Mouse (Mus musculus): Measurements from ENCODE around the gene Fam8a1. TPM values are rescaled to one million over a fixed set of nuclear protein-coding genes. Genes with fewer than 3 reads are reported as not detected.

Fam8a1 gene
- polyA plus RNA-seq, 1 experiment, result 48.9 TPM

DNA sequence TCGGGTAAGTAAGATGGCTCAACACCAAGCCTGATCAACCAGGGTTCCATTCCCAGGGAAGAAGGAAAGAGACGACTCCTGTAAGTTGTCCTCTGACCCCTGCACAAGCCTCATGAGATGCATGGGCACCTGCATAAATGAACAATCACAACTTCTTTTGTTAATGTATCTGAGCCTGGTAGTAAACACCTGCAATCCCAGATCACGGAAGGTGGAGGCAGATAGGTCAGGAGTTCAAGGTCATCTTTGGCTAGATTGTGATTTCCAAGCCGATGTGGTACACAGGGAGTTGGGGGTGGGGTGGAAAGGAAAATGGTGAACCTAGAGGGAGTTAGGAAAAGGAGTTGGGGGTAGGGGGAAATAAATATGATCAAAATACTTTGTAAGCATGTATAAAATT is 36.5 kb upstream of the Fam8a1 start:
- TF ChIP-seq CTCF (IDR thresholded peaks at IDR 0.05; ENCODE audit: low read depth, low read length), result no peak
- TF ChIP-seq POLR2A (IDR thresholded peaks at IDR 0.05; ENCODE audit: insufficient read depth, low read length), result no peak
- TF ChIP-seq EP300 (IDR thresholded peaks at IDR 0.05; ENCODE audit: insufficient read depth, low read depth, low read length), result no peak
- no peaks in the 10 kb centered on the region for H3K36me3 ChIP-seq (ENCODE audit: control insufficient read depth, insufficient read depth, low read length, poor library complexity, severe bottlenecking)
- H3K9ac ChIP-seq (ENCODE audit: low read depth, poor library complexity, severe bottlenecking), result no peak overlapping the region
- H3K27me3 ChIP-seq (ENCODE audit: control insufficient read depth, insufficient read depth, low read length, poor library complexity, severe bottlenecking), result no peaks in the 10 kb centered on the region
- no peak overlapping the region for H3K4me3 ChIP-seq (ENCODE audit: low read depth, low read length)
- no peaks in the 10 kb centered on the region for H3K4me1 ChIP-seq (ENCODE audit: control insufficient read depth, insufficient read depth, low read length)
- no peak overlapping the region for H3K27ac ChIP-seq (ENCODE audit: insufficient read depth, low read length)
- H3K9me3 ChIP-seq (replicated peaks; ENCODE audit: control insufficient read depth, insufficient read depth, low read length, poor library complexity, severe bottlenecking), result no peaks in the 10 kb centered on the region

DNA sequence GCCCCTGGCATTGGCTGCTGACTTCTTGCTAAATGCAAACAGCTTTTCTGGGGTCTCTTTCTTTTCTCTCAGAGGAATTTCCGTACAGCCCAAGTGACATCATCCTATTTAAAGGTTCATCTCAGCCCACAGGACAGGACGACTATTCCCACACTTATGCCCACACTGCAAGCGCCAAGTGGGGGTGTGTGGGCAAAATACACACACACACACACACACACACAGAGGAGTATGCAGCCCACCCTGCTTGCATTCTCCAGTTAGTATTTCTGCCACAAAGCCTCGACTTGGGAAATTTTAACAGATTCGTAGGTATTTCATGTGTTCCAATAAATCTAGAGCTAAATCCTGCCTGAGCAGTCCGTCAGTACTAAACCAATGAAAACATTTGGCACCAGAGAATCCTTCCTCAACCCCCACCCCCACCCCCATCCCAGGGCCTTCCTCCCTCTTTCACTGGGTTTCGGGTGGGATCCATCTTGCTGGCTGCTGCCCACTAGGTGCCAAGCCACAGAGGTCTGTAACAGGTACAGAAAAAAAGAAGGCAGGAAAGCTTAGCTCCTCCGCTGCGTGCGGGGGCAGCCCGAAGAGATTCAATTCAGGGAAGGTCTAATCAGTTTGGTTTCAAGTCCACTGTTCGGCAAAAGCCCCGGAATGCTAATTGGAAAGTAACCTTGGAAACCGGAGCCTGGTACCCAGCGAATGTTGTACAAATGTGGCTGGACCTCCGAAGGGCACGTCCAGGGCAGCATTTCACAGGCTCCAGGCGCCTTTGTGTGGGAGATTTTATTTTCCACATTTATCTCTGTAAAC is 35.8 kb upstream of the Fam8a1 start:
- H3K27me3 ChIP-seq (ENCODE audit: control insufficient read depth, insufficient read depth, low read length, poor library complexity, severe bottlenecking), result no peaks in the 10 kb centered on the region
- H3K27ac ChIP-seq (ENCODE audit: insufficient read depth, low read length), result no peak overlapping the region
- H3K4me3 ChIP-seq (ENCODE audit: low read depth, low read length), result no peak overlapping the region
- H3K9me3 ChIP-seq (replicated peaks; ENCODE audit: control insufficient read depth, insufficient read depth, low read length, poor library complexity, severe bottlenecking), result no peaks in the 10 kb centered on the region
- TF ChIP-seq CTCF (IDR thresholded peaks at IDR 0.05; ENCODE audit: low read depth, low read length), result no peak
- TF ChIP-seq POLR2A (IDR thresholded peaks at IDR 0.05; ENCODE audit: insufficient read depth, low read length), result no peak
- TF ChIP-seq EP300 (IDR thresholded peaks at IDR 0.05; ENCODE audit: insufficient read depth, low read depth, low read length), result no peak
- H3K4me1 ChIP-seq (ENCODE audit: control insufficient read depth, insufficient read depth, low read length), result no peaks in the 10 kb centered on the region
- H3K9ac ChIP-seq (ENCODE audit: low read depth, poor library complexity, severe bottlenecking), result no peak overlapping the region
- H3K36me3 ChIP-seq (ENCODE audit: control insufficient read depth, insufficient read depth, low read length, poor library complexity, severe bottlenecking), result no peaks in the 10 kb centered on the region

DNA sequence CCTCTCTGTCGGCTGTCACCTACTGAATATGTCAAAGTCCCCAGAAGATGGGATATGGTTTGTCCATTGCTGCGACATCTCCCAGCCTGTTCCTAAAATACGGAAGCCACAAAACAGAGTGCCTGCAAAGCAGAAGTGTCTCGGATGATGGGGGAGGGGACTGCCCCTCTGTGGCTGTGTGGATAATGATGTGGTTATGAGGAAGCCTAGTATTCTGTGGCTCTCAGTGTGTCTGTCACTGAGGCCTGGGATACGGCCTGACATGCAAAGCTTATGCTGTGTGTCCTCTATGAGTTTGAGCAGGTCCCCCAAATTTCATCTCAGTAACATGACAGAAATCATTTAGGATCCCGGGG is 35.2 kb upstream of the Fam8a1 start:
- Histone ChIP-seq H3K4me1 (ENCODE audit: control insufficient read depth, insufficient read depth, low read length) (no peaks in the 10 kb centered on the region), H3K27me3 (ENCODE audit: control insufficient read depth, insufficient read depth, low read length, poor library complexity, severe bottlenecking) (no peaks in the 10 kb centered on the region), H3K4me3 (ENCODE audit: low read depth, low read length) (no peak overlapping the region), H3K9ac (ENCODE audit: low read depth, poor library complexity, severe bottlenecking) (no peak overlapping the region), H3K27ac (ENCODE audit: insufficient read depth, low read length) (no peak overlapping the region), H3K36me3 (ENCODE audit: control insufficient read depth, insufficient read depth, low read length, poor library complexity, severe bottlenecking) (no peaks in the 10 kb centered on the region), H3K9me3 (replicated peaks; ENCODE audit: control insufficient read depth, insufficient read depth, low read length, poor library complexity, severe bottlenecking) (no peaks in the 10 kb centered on the region)
- no peak for TF ChIP-seq CTCF (IDR thresholded peaks at IDR 0.05; ENCODE audit: low read depth, low read length)
- no peak for TF ChIP-seq EP300 (IDR thresholded peaks at IDR 0.05; ENCODE audit: insufficient read depth, low read depth, low read length)
- TF ChIP-seq POLR2A (IDR thresholded peaks at IDR 0.05; ENCODE audit: insufficient read depth, low read length), result no peak

DNA sequence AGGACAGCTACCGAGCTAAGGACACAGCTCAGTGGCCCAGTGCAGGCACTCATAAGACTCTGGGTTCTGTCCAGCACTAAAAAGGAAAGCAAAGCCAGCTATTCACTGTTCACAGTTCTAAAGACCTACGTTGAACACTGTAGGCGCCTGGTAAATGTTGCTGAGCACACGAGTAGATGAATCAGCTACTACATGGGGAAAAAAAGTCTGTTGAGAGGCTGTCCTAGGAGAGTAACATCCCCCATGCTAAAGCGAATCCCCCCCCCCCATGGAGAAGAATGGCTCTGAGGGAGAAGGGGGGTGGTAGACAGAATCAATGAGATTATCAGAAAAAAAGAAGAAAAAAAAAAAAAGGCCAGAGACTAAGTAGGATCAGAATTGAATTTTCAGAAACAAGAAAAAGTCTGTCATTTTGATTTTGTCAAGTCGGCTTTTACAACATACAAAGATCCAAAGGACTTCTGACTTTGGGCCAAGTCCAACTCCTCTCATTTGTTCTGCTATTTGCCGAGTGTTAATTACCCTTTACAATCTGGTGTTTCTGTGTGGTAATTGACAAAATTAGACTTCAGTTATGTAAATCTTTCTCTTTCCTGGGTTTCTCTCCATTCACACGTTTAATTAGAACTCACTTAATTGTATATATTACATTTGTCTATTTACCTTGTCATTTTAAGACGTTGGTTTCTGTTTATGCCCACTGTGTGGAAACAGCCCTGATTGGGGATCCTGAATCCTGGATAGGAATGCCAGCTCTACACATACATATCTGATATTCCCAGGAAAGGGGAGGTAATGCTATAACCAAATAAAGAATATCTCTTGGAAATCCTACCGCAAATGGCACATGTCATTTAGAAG is 28.5 kb upstream of the Fam8a1 start:
- no peak overlapping the region for H3K4me3 ChIP-seq (ENCODE audit: low read depth, low read length)
- 0 out of 2 replicates have a peak, but pooled peaks cover 4% of the 10 kb centered on the region for H3K9me3 ChIP-seq (replicated peaks; ENCODE audit: control insufficient read depth, insufficient read depth, low read length, poor library complexity, severe bottlenecking)
- TF ChIP-seq EP300 (IDR thresholded peaks at IDR 0.05; ENCODE audit: insufficient read depth, low read depth, low read length) (no peak), CTCF (IDR thresholded peaks at IDR 0.05; ENCODE audit: low read depth, low read length) (no peak), POLR2A (IDR thresholded peaks at IDR 0.05; ENCODE audit: insufficient read depth, low read length) (no peak)
- no peaks in the 10 kb centered on the region for H3K27me3 ChIP-seq (ENCODE audit: control insufficient read depth, insufficient read depth, low read length, poor library complexity, severe bottlenecking)
- no peak overlapping the region for H3K9ac ChIP-seq (ENCODE audit: low read depth, poor library complexity, severe bottlenecking)
- no peak overlapping the region for H3K27ac ChIP-seq (ENCODE audit: insufficient read depth, low read length)
- peaks cover 2% of the 10 kb centered on the region for H3K4me1 ChIP-seq (ENCODE audit: control insufficient read depth, insufficient read depth, low read length)
- no peaks in the 10 kb centered on the region for H3K36me3 ChIP-seq (ENCODE audit: control insufficient read depth, insufficient read depth, low read length, poor library complexity, severe bottlenecking)

DNA sequence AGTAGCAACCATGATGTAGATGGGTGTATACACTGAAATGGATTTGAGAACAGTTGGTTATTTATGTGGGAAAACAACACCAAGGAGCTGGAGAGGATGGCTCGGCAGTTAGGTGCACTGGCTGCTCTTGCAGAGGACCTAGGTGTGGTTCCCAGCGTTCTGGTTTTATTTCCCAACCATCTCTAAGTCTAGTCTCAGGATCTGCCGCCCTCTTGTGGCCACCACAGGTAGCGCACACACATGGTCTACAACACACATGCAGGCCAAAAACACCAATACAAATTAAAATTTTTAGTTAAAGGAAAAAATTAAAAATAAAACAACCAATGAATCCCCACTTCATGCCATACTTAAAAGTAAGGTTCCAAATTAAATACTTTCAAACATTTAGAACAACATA is 27.0 kb upstream of the Fam8a1 start:
- Histone ChIP-seq H3K27ac (ENCODE audit: insufficient read depth, low read length) (no peak overlapping the region), H3K27me3 (ENCODE audit: control insufficient read depth, insufficient read depth, low read length, poor library complexity, severe bottlenecking) (no peaks in the 10 kb centered on the region), H3K36me3 (ENCODE audit: control insufficient read depth, insufficient read depth, low read length, poor library complexity, severe bottlenecking) (no peaks in the 10 kb centered on the region), H3K9me3 (replicated peaks; ENCODE audit: control insufficient read depth, insufficient read depth, low read length, poor library complexity, severe bottlenecking) (0 out of 2 replicates have a peak, but pooled peaks cover 4% of the 10 kb centered on the region), H3K9ac (ENCODE audit: low read depth, poor library complexity, severe bottlenecking) (no peak overlapping the region), H3K4me1 (ENCODE audit: control insufficient read depth, insufficient read depth, low read length) (peaks cover 2% of the 10 kb centered on the region), H3K4me3 (ENCODE audit: low read depth, low read length) (no peak overlapping the region)
- TF ChIP-seq POLR2A (IDR thresholded peaks at IDR 0.05; ENCODE audit: insufficient read depth, low read length) (no peak), EP300 (IDR thresholded peaks at IDR 0.05; ENCODE audit: insufficient read depth, low read depth, low read length) (no peak), CTCF (IDR thresholded peaks at IDR 0.05; ENCODE audit: low read depth, low read length) (peak; percentile 62)

All from ES-Bruce4 (cell line).